Mouse (Mus musculus) stomach, embryonic 14.5 days (tissue): Measurements from ENCODE around the gene Arrdc1. TPM values are rescaled to one million over a fixed set of nuclear protein-coding genes. Genes with fewer than 3 reads are reported as not detected.

Source experiments
- ATAC-seq: fragments of 200-750 bp; cut with Nextera tagmentation; 2 replicates; pipeline ENCODE4 v1.8.0; 2017; ENCODE audit warnings: low read depth, moderate TSS enrichment; ENCODE audit not compliant: insufficient number of reproducible peaks, insufficient read depth, low FRiP score
- H3K27ac ChIP-seq: fragments of 300-500 bp; sonication (generic); 2 replicates; pipeline ENCODE4 v1.5.1; 2014; ENCODE audit warnings: mild to moderate bottlenecking, low read length, moderate library complexity, mixed read lengths
- H3K27me3 ChIP-seq: fragments of 300-500 bp; sonication (generic); 2 replicates; pipeline ENCODE4 v1.6.1; 2014; ENCODE audit warnings: low read length, control low read depth, mixed read lengths; ENCODE audit not compliant: control insufficient read depth, insufficient read depth
- H3K36me3 ChIP-seq: fragments of 300-500 bp; sonication (generic); 2 replicates; pipeline ENCODE4 v1.6.1; 2014; ENCODE audit warnings: mild to moderate bottlenecking, control low read depth, low read length, moderate library complexity, mixed read lengths; ENCODE audit not compliant: control insufficient read depth, insufficient read depth
- H3K4me1 ChIP-seq: fragments of 300-500 bp; sonication (generic); 2 replicates; pipeline ENCODE4 v1.6.1; 2014; ENCODE audit warnings: low read length, control low read depth, mixed read lengths; ENCODE audit not compliant: control insufficient read depth, insufficient read depth
- H3K4me2 ChIP-seq: fragments of 300-500 bp; sonication (generic); replicated peaks from 2 replicates; pipeline ENCODE4 v1.6.1; 2014; ENCODE audit warnings: low read depth, low read length, control low read depth
- H3K4me3 ChIP-seq: fragments of 300-500 bp; sonication (generic); 2 replicates; pipeline ENCODE4 v1.5.1; 2014; ENCODE audit warnings: low read depth, low read length, control low read depth
- H3K9ac ChIP-seq: fragments of 300-500 bp; sonication (generic); replicated peaks from 2 replicates; pipeline ENCODE4 v1.6.1; 2014; ENCODE audit warnings: low read depth, mild to moderate bottlenecking, control low read depth, low read length, moderate library complexity, mixed read lengths
- H3K9me3 ChIP-seq: fragments of 300-500 bp; sonication (generic); 2 replicates; pipeline ENCODE4 v1.6.1; 2016; ENCODE audit warnings: low read depth, low read length, control low read depth; ENCODE audit not compliant: control insufficient read depth
- WGBS: fragments of 180-500 bp; shearing (Covaris S2); extraction: QIAGEN DNeasy Blood & Tissue Kit; methylation state at CpG from one replicate; pipeline ENCODE4 v1.1.7; 2014; 5-methylcytosine and 5-hydroxymethylcytosine counted together
- polyA plus RNA-seq: library from polyadenylated mRNA; unstranded; fragments of >200 nt; fragmentation: Nextera tagmentation; extraction: Ambion mirVana; gene quantifications from 2 replicates; pipeline ENCODE4 v1.2.1, GENCODE M21; 2014

The Arrdc1 gene
- polyA plus RNA-seq, 1 experiment from 2014 or later, result 72.4 TPM

DNA sequence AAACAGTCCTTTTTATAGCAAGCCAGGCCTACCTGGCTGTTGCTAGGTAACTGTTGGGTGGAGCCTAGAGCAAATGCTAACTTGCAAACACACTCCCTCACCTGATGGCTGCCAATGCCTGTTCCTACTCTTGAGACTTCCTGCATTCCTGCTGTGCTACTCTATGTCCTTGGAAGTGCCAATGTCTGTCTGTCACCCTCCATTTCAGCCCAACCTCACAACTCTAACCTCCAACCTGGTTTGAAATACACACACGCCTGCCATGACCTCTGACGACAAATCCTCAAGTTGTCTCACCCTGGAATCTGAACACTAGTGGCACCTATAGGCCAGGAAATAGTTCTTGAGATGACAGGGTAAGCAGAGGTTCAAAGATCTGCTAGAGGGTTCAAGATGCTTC is 5.9 kb downstream of the Arrdc1 start:
- Histone ChIP-seq H3K36me3 (no peaks in the 10 kb centered on the region; the same call in none of the 2 replicates), H3K27ac (peak overlapping the region; percentile 10; the same call in 1 of the 2 replicates), H3K9me3 (no peaks in the 10 kb centered on the region), H3K9ac (no peak overlapping the region), H3K4me1 (peaks cover 2% of the 10 kb centered on the region; the same call in 1 of the 2 replicates), H3K27me3 (no peaks in the 10 kb centered on the region), H3K4me3 (no peak overlapping the region), H3K4me2 (no peak overlapping the region)
- WGBS, result 44% methylated on average over 2 of the region's 2 CpGs
- peak; percentile 42 for ATAC-seq

DNA sequence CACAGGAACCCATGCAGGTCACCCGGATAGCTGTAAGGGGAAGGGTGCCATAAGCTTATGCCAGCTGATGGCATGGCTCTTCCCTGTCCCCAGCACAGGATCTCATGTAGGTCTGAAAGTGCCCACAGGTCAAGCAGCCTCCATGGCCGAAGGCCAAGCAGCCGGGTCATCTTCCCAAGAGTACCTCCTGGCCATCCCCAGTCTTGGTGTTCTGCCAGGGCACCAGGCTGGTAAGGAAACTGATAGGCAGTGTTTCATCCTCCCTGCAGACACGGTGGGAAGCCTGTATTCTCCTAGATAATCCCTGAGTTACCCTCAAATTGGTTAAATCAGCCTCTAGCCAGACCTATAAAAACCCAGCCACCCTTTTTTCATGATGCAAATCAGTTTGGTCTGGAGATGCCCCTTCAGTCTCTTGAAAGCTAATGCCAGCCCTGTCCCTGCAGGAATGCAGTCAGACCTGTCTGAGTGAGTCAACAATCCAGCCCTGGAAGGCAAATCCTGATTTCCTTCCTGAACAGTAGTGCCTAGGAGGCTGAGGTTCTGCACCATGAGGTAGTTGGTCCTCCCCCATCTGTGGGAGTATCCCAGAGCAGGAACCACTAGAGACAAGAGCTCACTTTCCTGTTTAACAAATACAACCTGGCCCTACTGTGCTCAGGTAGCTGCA is 7.1 kb downstream of the Arrdc1 start:
- no peaks in the 10 kb centered on the region for H3K9me3 ChIP-seq

DNA sequence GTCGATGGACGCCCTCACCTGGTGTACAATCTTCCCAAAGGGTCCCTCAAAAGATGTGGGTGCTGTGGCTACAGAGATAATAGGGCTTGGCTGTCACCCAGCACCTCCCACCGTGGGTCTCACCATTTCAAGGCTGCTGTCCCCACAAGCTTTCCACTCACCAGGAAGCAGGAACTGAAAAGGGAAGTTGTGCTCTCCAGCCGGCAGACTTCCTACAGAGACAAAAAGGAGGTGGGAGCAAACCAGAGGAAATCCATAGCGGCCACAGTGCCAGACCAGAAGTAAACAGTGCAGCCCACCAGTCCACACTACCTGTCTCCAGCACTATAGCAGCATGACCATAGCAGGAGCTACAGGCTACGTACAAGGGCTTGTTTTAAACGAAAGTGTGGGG is 8.1 kb downstream of the Arrdc1 start:
- Histone ChIP-seq H3K9ac (no peak overlapping the region; the same call in 1 of the 2 replicates), H3K27me3 (no peaks in the 10 kb centered on the region), H3K9me3 (no peaks in the 10 kb centered on the region), H3K4me2 (no peak overlapping the region), H3K27ac (peak overlapping the region; percentile 33; the same call in 1 of the 2 replicates), H3K4me3 (no peak overlapping the region), H3K36me3 (no peaks in the 10 kb centered on the region; the same call in none of the 2 replicates), H3K4me1 (no peaks in the 10 kb centered on the region; the same call in 1 of the 2 replicates)
- WGBS, result 65% methylated on average over 7 of the region's 7 CpGs
- ATAC-seq, result no peak

More for the DNA sequence above, 7.1 kb downstream of the Arrdc1 start:
- Histone ChIP-seq H3K27ac (peak overlapping the region; percentile 84), H3K36me3 (no peaks in the 10 kb centered on the region; the same call in none of the 2 replicates), H3K9ac (no peak overlapping the region), H3K4me2 (peak overlapping the region; percentile 22), H3K4me3 (no peak overlapping the region), H3K27me3 (no peaks in the 10 kb centered on the region), H3K4me1 (no peaks in the 10 kb centered on the region; the same call in 1 of the 2 replicates)
- ATAC-seq, result peak; percentile 86
- 60% methylated on average over 4 of the region's 4 CpGs for WGBS

DNA sequence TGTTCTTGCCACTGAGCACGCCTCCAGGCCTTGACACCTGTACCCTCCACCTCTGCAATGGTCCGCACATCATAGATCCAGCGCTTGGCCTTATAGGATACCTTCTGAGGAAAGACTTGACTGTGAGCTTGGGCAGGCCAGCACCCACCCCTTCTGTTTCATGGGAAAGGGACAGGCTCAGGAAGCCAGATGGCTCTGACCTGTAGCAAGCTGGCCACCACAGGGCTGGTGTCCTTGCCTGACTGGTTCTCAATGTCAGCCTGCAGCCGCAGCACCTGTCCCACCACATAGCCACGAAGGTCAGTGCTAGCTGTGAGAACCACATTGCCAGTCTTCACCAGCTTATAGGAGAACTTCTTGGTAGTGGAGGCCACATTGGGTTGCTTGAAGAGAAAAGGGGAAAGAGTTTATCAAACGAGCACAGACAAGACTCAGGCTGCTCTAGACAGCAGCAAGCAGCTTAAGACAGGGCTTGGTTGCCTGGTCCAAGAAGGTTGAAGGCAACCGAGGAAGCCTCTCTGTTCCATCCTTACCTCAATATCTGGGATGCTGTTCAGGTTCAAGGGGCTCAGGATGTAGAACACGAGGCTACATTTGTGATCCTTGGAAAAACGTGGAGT is 8.6 kb downstream of the Arrdc1 start:
- WGBS, result 86% methylated on average over 9 of the region's 9 CpGs
- Histone ChIP-seq H3K27ac (no peak overlapping the region), H3K4me1 (no peaks in the 10 kb centered on the region; the same call in 1 of the 2 replicates), H3K4me2 (no peak overlapping the region), H3K9ac (no peak overlapping the region), H3K9me3 (no peaks in the 10 kb centered on the region), H3K36me3 (no peaks in the 10 kb centered on the region; the same call in none of the 2 replicates), H3K27me3 (no peaks in the 10 kb centered on the region), H3K4me3 (no peak overlapping the region)
- ATAC-seq, result no peak

DNA sequence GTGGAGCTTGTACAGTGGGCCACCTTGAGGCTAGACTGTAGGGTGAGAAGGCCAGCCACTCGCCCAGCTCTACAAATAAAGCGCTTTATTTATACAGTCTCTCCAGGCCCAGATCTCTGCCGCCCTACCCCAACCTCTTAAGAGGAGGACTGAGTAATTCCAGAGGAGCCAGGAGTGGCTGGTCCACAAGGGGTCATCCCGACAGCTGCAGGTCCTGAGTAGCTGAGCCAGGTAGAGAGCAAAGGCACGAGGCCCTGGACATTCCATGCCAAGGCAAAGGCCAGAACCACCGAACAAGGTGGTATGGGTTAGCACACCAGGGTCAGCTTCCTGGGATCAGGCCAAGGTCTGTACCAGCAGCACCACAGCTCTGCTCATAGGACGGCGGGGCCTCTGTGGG is 9.8 kb downstream of the Arrdc1 start:
- WGBS, result 68% methylated on average over 8 of the region's 8 CpGs
- no peak overlapping the region for H3K4me3 ChIP-seq
- no peaks in the 10 kb centered on the region for H3K9me3 ChIP-seq
- H3K9ac ChIP-seq, result no peak overlapping the region
- ATAC-seq, result no peak
- no peaks in the 10 kb centered on the region; the same call in 1 of the 2 replicates for H3K4me1 ChIP-seq
- no peak overlapping the region for H3K4me2 ChIP-seq
- no peak overlapping the region for H3K27ac ChIP-seq
- no peaks in the 10 kb centered on the region; the same call in none of the 2 replicates for H3K36me3 ChIP-seq
- no peaks in the 10 kb centered on the region for H3K27me3 ChIP-seq

DNA sequence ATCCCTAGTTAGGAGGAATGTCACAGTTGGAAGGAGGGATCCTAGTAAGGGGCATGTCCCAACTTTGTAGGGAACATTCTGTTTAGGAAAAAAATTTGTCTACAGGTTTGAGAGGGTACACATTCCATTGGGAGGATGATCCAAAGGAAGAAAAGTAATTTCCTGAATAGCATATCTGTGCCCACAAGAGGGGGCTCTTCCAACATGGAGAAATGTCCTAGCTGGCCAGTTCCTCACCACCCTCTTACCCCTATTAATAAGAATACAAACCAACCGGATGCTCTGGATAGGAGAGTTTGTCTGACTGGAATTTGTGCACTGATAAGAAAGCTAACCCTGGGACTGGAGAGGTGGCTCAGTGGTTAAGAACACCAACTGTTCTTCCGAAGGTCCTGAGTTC is 11.5 kb downstream of the Arrdc1 start:
- WGBS, result 41% methylated on average over 2 of the region's 2 CpGs
- Histone ChIP-seq H3K9ac (no peak overlapping the region), H3K4me3 (no peak overlapping the region), H3K36me3 (no peaks in the 10 kb centered on the region; the same call in none of the 2 replicates), H3K4me1 (no peaks in the 10 kb centered on the region; the same call in 1 of the 2 replicates), H3K9me3 (no peaks in the 10 kb centered on the region), H3K4me2 (no peak overlapping the region), H3K27ac (no peak overlapping the region), H3K27me3 (no peaks in the 10 kb centered on the region)
- no peak for ATAC-seq

DNA sequence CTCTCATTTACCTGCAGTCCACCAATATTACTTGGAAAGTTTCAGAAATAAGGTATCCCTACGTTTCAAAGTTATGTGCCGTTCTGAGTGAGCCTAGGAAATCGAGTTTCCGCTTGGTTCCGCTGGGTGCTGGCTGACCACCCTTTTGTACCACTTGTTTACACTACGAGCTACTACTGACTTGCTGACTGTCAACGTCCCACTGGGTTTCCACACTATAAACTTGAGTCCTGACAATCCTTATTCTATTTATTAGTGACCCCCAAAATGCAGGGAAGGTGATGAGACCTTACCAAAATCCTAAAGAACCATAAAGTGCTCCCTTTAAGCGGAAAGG is 15.2 kb downstream of the Arrdc1 start:
- Histone ChIP-seq H3K36me3 (no peaks in the 10 kb centered on the region), H3K27me3 (no peaks in the 10 kb centered on the region), H3K27ac (peak overlapping the region; percentile 94), H3K4me2 (peak overlapping the region; percentile 51), H3K9me3 (no peaks in the 10 kb centered on the region), H3K9ac (peak overlapping the region; percentile 97), H3K4me3 (peak overlapping the region; percentile 85), H3K4me1 (peaks cover 7% of the 10 kb centered on the region; the same call in 1 of the 2 replicates)
- peak; percentile 51; the same call in 1 of the 2 replicates for ATAC-seq
- 9% methylated on average over 8 of the region's 8 CpGs for WGBS

DNA sequence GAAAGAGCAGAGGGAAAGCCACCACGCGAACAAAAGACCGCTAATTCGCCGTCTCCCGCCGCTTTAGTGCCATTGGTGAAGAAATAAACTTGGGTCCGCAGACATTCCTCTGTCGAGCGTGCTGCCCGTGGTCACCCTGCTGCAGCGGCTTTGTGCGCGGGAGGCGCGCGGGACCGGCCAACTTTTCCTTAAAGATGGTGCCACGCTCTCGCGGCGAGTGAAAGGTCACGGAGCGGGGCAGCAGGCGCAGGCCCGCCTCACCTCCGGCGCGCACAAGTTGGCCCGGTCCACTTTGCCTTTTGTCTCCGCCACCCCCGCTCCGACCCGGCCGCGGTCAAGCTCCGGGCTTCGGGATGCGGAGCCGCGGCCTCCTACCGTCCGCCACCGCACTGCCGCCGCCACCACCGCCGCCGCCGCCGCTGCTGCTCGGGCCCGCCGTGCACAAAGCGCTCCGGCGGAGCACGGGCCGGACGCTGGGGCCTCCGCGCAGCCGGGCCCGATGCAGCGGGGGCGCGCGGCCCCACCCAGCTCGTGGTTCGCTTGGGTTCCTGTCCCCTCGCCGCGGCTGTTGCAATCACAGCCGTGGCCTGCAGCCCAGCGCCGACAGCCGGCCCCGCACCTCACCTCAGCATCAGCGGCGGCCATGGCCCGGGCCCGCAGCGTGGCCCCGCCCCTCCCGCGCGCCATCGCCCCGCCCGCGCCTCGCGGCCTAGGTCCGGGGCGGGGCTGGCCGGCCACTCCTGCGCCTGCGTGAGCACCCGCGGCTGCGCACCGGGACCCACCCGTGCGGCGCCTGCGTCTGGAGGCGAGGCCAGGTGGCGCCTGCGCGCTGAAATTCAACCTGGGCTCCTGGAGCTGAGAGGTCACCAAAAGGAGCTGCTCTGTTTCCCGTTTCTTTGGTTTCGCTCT is 15.9 kb downstream of the Arrdc1 start, which contains the start of gene Ehmt1:
Gene Ehmt1, minus strand, starts transcription at position 685 of the 909 bp plus-strand sequence.
- ATAC-seq, result peak; percentile 99
- Histone ChIP-seq H3K9ac (peak within 1 kb of the TSS; percentile 97), H3K36me3 (no peaks in the 10 kb centered on the region), H3K9me3 (no peaks in the 10 kb centered on the region), H3K4me3 (peak within 1 kb of the TSS; percentile 85), H3K4me2 (peak within 1 kb of the TSS; percentile 78), H3K27ac (peak within 1 kb of the TSS; percentile 94), H3K27me3 (no peaks in the 10 kb centered on the region), H3K4me1 (peaks cover 7% of the 10 kb centered on the region; the same call in 1 of the 2 replicates)
- under 1% methylated on average over 88 of the region's 112 CpGs for WGBS
